Mouse (Mus musculus) frontal cortex, postnatal 14 days (tissue): Measurements from ENCODE around the gene Rrp7a.
"Not testable (repeated sequence)": the region's sequence is repeated elsewhere in the genome, so short reads cannot be mapped to it uniquely, and the experiment has no call there.

Experiments used
- DNase-seq, 2 experiments: peaks; one replicate each; pipeline ENCODE4 v3.0.0; 2022; ENCODE audit warnings: low spot score in 2 of 2

Gene Rrp7a

DNA sequence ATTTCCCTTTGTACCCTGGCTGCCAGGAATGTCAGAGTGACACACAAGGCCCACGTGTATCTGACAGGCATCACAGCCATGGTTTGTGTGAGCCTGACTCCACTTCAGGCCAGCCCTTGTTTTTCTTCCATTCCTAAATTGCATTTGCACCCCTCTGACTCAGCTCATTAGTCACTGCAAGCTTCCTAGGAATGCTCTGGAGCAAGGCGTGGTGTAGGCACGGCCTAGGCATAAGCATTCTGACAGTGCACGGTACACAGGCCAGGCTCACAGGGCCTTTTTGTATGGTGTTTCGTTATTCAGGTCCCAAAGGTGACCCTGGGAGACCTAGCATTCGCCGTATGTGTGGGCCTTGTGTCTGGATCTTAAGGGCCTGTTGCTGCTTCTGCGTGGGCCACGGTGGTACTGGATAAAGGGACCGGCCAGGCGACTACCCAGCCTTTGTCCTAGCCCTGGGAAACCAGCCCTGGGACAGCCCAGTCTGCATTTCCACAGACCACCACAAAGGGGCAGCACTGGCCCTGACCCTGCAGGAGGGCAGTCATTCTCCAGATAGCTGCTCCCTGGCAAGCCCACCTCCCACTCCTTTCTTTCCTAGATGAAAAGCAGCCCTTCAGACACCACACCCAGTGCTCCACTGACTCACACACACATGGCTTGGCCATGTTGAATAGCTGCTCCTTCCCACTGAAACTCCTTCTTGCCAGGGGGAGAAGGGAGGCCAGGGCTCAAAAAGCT, 34.5 kb upstream of the Rrp7a start:
- no peak for DNase-seq

DNA sequence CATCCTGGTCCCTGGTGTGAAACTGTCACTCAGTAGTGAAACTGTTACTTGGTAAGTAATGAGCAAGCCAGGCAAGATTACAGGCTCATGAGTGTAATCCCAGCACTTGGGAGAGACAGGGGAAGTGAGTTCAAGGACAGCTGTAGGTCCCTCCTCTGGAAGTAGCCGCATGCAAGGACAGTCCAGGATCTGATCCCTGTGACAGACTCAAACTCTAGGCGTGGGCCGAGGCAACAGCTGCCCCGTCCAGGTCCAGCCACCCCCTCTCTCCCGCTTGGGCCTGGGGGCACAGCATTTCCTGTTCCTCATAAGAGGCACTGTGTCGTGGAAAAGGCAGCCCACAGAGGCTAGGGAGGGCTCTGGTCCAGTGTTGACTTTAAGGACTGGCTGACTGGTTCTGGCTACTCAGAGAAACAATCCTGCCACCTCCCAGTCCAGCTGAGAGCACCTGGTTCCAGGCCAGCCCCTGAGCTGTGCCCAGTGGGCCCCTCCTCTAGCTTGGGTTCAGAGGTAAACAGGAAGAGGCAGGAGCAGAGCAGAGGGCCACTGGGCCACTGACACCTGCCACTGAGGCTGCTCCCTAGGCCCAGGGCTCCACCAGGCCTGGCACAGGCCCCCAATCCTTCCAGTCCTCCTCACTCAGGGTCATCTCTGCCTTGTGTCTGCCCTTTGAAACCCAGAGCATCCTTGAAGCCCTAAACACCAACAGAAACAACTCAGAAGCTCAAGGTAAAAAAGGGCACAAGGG, 33.2 kb upstream of the Rrp7a start:
- DNase-seq, result no peak

DNA sequence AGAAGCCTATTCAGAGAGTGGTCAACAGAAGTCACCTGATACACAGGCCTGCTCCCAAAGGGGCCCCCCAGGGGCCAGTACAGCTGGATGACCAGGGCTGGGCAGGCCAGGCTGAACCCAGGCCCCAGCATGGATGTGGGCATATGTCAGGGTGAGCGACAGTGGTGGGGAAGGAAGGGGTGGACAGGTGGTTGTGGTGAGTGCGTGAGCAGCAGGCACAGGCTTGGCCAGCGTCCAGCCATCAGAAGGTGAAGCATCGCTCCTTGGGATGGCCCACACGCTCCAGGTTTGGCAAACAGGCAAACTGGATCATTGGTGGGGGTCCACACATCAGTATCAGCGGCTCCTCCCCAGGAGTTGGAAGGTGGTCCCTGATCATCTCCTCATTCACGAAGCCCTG, 31.7 kb upstream of the Rrp7a start:
- DNase-seq, result no peak

DNA sequence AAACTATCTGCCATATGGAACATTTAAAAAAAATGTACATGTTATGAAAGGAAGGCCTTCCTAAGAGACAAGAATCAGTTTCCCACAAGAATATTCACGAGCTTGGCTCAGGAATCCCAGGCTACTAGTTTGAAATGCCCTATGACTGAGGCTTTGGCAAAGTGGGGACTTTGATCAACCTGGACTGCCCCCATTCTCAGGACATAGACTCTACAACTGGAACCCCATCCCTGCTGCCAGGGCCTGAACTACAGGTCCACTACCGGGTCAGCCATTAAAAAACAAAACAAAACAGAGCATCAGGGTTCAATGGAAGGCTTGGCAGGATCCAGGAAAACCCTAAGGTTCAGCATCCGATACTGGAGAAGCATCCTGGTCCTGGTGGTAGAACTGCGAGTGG, 28.1 kb upstream of the Rrp7a start:
- DNase-seq, result no peak

DNA sequence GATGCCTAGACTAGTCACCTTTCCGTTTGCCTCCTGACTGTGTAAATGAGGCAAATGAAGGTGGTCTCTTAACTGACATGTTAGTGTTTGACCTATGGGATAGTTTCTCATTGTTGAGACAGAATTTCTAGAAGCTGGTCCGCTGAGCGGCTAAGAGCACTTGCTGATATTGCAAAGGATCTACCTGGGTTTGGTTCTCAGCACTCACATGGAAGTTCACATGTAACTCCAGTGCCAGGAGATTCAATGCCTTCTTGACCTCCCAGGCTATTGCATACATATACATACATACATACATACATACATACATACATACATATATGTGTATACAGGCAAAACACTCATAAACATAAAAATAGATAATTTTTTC, 27.5 kb upstream of the Rrp7a start:
- DNase-seq, result no peak

DNA sequence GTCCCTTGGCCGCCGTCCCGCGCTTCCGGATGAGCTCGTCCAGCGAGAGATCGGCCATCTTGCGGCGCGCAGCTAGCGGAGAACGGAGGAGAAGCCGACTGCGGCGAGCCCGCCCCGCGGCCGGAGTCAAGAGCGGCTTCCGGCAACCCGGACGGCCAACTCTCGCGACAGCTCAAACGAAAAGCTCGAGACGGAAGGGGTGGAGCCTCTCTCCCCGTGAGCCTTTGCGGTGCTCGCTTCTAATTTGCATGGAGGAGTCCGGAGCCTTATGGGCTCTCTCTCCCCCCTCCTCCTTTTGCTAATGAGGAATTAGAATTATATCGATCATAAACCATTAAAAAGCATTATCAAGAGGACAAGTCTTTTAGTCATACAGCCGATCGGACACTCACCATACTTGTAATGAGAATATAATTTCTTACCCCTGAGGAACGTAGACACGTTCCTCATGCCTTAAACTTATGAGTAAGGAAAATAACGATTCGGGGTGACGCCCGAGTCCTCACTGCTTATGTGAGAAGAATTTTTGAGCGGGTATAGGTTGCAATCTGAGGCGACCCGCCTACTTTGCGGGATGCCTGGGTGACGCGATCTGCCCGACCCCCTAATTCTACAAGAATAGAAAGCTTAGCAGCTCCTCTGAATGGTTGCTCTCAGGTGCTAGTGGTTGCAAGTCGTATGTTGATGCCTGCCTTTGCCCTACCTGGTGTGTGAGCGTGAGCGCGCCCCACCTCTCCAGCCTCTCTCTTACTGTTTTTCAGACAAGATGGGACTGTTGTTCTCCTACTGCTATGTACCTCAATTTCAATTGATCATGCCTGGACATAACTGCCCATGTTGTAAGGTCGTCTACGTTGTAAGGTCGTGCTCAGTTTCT, 26.8 kb upstream of the Rrp7a start, which contains the start of gene Poldip3:
Gene Poldip3 (minus strand): TSS at position 189 of the 877 bp plus-strand sequence.
- peak; percentile 96 to 97 for DNase-seq

DNA sequence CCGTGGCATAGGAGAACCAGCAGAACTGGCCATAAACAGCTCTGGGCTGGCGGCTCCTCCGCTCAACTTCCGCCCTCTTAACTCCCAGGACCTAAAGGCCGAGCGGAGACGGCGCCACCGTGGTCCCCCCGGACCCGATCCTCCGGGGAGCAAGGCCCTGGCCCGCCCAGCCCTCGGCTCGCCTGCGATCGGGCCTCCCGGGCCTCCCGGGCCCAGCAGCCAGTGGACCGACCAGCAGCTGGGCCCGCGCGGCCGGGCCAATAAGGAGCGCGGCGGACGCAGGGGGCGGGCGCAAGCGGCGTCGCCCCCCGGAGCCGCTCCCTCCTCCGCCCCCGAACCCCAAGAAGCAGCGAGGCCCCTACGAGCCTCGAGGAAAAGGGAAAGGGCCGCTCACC, 26.2 kb upstream of the Rrp7a start:
- no peak for DNase-seq

DNA sequence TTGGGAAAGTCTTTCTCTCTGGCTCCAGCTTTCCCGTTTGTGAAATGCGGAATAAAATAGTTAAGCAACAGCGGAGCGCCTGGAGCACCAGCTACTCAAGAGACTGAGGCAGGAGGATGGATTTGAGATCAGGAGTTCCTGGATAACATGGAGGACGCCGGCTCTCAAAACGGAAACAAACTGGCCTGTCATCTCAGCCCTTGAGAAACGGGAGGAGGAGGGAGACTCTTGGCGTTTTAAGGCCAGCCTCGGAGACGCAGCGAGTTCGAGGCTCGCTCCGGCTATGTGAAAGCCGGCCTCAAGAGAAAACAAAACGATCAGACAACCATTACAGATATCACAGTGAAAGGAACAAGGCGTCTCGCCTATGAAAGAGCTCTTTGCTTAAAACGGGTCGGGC, 25.8 kb upstream of the Rrp7a start:
- DNase-seq, result no peak

DNA sequence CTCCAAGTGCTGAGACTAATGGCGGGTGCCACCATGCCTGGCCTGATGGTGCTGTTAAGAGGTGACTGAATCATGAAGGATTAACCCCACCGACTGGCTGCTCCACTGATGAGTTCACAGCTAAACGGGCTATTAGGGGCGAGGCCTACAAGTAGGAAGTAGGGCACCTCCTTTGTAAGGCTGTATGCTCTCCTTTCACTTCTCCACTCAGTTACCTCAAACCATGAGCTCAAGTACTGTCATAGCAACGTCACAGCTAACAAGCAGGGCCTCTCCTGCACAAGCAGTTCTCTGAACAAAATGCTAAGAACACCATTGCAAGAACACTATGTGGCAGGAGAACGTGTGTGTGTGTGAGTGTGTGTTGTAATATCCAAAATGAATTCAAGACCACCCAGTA, 22.9 kb upstream of the Rrp7a start:
- no peak for DNase-seq

DNA sequence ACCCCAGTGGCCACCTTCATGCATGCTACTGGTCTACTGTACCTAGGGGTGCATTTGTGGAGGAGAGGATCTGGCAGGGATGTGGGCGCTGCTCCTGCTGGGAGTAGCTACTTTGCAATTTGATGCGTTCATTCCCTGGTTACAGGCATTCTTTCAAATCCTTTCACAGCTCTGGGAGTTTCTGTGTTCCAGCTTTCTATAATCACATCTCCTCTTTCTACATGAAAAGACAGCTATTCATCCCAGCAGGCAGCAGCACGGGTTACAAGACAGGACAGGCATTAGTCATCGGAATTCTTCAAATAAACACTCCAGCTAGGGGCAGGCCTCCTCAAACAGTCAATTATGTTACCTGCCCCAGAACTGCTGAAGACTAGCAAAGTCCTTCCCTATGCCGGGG, 20.3 kb upstream of the Rrp7a start:
- no peak for DNase-seq

DNA sequence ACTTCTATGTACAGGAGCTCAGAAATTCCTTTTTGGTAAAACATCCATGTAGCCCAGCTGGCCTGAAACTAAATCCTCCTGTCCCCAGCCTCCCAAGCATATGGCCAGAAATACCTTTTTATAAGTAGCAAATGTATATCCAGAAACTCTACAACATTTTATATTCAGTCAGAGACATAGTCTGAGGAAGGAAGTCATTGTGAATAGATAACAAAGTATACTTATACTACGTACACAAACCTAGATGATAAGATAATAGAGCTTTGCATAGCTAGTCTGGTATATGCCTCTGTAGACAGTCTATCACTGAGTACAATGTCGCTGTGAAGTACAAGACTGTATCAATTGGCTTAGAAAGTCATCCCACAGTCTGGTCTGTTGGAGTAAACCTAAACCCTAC, 13.1 kb upstream of the Rrp7a start:
- DNase-seq, result no peak

DNA sequence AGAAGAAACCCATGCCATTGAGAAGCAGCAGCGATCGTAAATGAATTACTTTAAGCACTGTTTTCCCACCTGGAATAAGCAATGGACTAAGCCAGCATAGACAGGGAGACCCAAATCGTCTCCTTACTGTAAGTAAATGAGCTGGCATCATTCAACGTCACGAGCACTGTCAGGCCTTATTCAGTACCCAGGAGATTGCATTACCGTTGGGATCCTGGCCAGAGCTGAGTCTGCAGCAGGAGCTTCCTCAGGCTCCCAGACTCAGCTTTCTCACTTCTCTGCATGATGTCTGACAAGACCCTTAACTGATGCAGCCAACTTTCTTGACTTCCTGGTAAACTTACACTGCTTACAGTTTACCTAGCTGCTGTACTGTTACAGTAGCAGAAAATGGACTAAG, 12.1 kb upstream of the Rrp7a start:
- no peak for DNase-seq

DNA sequence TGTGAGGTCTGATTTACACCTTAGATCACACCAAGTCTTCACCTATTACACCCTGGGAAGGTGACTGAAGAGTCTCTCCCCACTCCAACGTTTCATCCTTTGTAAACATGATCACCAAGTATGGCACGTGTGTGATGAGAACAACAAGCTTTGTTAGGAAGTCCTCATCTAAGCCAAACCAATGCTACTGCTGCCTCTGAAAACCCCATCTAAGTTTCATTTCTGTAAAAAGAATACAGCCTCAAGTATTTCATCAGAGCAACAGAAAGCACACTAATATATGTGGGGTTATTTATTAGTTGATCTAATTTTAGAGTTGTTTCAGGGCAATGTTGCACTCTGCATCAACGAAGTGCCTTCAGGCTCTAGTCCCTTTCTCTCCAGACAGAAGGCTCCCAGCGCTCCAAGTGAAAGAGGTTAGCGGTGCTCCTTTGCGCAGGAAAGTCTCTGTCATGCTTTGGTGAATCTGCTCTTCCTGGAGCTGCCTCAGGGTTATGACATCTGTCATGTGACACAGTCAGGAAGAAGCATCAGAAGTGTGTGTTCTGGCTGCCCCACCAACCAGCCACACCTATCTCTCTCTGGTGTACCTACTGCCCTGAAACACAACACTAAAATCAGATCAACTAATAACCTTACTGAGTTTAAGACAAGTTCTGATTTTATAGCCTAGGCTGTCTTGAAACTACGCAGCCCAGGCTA, 7.1 kb upstream of the Rrp7a start:
- DNase-seq, result no peak

DNA sequence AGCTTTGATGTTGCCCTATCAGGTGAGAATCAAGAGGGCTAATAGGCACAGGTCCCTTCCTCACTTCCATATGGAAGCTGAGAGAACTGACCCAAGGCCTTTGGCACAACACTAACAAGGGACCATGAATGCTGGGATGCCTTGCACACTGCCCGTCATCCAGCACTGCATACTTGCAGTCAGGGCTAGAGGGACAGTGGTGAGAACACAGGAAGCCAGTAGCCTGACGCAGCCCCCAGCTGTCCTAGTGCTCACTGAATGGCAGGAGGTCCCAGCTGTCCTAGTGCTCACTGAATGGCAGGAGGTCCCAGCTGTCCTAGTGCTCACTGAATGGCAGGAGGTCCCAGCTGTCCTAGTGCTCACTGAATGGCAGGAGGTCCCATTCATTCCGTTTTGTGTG, 4.4 kb upstream of the Rrp7a start:
- DNase-seq, result not testable (repeated sequence)

DNA sequence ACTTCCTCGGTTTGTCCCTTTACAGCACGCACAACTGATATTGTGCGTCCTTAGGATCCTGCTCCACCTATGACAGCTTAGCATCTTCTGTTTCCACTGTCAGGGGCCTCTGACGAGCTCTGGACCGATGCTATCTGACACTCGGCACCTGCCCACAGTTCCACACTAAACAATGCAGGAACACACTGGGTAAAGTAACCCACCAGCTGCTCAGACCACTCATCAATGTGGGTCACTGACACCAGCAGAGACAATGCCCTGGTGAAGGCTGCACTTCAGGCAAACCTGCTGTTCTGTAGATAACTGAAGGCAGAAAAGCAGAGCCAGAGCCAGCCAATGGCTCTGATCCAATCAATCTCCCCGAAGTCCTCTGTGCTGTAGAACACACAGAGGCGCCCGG, 4.0 kb upstream of the Rrp7a start:
- no peak for DNase-seq

DNA sequence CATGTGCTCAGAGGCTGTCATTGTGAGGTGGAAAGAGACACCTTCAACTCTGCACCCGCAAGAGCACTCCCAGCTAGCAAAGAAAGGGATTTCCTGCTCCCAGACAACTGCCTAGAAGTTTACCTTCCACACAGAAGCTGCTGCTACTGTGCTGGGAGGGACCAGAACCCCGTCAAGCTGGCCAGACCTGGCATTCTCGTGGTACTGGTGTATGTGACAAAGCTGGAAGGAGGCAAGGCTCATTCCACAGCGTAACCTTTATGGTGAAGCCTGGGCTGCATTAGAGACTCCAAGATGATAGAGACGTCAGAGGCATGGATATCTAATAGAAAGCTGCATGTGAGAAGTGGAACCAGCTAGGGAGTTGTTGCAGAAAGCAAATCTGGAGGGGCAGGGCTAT, 2.0 kb upstream of the Rrp7a start:
- DNase-seq, result no peak

DNA sequence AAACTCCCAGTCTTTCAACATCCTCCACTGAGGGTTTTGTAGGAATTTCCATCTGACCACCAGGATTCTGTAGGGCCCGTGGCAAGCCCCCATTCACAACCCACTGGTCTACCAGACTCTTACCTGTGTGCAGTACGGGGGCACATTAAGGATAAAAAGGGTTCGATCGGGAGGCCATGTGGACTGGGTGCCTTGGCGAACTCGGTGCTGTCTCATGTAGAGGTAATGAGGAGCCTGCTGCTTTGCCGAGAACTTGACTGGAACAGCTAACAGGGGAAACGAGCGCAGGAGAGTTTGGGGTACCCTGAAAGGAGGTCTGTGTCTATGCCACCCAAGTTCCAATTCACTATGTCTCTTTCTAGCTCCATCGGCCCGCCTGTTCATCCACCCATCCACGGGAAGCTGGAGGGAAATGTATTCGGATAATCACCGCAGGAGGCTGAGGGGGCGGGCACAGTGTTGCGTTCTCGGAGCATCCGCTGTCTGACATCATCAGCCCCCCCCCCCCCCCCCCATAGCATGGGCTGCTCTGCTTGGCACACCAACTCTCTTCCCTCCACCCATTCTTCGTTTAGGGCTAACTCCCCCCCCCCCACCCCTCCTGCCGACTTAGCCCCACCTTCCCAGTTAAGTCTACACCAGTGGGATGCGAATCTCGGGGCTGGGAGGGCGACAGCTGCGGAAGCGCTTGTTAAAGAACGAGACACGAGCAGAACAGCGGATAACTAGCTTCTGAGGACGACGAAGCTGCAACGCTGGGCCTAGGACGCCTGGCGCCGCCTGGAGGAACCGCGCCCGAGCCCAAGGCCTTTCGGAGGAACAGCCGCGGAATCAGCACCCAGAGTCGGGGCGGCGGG, 664 bp downstream of the Rrp7a start:
- peak in 1 of 2 experiments; percentile 49 for DNase-seq

DNA sequence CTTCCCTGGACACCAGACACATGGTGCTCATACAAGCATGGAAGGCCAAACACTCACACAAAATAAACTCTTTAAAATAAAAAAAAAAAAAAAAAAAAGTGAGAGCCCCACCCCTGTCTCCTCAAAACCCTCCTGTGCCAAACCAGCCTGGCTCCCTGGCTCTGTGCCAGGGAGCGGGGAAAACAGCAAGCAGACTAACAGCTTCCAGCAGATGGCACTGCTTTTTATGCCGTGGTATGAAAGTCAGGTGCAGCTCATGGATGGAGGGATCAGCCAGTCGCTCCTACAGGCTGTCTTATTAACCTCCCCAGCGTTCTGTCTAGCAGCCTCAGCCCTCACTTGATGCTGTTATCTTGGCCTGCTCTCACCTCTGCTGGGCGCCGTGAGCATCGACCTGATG, 4.2 kb downstream of the Rrp7a start:
- peak in 1 of 2 experiments; percentile 40 for DNase-seq

DNA sequence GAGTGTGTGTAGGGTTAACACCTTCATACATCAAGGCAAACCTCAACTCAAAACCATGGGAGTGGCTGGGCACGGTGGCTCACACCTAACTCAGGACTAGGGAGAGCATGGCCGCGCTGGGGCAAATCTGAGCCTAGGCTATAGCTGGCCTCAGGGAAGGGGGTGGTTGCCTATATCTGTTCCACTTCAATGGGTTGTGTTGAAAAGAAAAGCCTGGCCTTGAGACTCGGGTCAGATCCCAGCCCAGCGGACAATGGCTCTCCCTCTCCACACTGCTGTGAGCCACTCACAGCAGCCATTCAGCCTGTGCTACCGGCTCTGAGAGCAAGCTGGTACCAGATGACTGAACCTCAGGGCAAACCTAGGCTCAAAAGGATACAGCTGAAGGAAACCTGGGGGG, 7.5 kb downstream of the Rrp7a start:
- no peak for DNase-seq

DNA sequence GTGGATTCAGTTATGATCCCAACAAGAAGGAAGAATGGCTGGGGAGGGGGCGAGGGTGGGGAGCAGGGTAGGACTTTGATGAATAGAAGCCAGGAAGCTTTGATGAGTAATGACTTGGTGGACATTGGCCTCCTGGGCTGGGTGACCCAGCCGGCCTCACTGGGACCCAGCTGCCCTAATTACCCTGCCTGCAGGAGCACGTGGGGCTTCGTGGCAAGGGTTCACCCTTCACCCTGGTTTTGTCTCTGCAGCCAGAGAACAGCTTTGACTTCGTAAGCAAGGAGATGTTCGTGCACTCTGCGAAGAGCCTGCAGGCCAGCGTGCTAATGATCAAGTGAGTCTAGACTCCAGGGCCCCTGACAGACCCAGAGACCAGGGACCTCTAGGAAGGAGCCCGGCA, 8.5 kb downstream of the Rrp7a start:
- no peak for DNase-seq

DNA sequence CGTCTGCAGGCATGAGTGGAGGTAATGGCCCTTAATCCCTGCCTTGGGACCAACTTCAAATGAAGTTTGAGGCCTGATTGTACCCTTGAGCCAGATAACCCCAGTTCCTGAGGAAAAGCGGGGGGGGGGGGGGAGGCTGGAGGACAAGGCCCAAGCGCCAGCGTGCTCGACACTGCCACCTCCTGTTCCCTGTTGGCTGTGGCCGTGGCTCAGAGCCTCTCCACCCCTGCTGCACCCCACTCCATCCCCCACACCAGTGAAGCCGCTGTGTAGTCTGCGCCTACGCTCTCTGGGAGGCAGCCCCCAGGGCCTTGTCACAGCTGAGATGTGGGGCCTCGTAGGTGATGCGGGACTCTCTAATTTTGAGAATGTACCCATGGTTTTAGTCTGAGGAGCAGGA, 9.7 kb downstream of the Rrp7a start:
- DNase-seq, result peak in 1 of 2 experiments; percentile 56
